In genomic region chr9:70080976-70081375, GRCm38 (mm10) we compare ENCODE assay signal across 11 mouse cellular contexts. TPM values are rescaled to one million over a fixed set of nuclear protein-coding genes. Genes with fewer than 3 reads are reported as not detected.
DNase-seq lines count a peak whose midpoint lies in the region; ATAC-seq and TF ChIP-seq lines count a peak whose summit lies in the region.
"Had no signal": no experiment of that assay in that cellular context is flagged by ENCODE, and none has a peak within 500 bp of the region (broad histone marks: within the 10 kb centered on the region; RNA-seq: fewer than 3 reads in every experiment).

No protein-coding gene starts in this region.

- no peak overlapping the region for H3K9ac ChIP-seq in heart, postnatal 0 days (replicated peaks; ENCODE audit: low read depth, low read length)
- H3K9ac ChIP-seq in midbrain, postnatal 0 days (replicated peaks; ENCODE audit: low read length, poor library complexity, severe bottlenecking): no peak overlapping the region
- no peak overlapping the region for H3K9ac ChIP-seq in midbrain, embryonic 16.5 days (ENCODE audit: low read depth, low read length)

- H3K4me2 ChIP-seq in heart, postnatal 0 days (ENCODE audit: low read depth, low read length): no peak overlapping the region
- no peak overlapping the region for H3K4me2 ChIP-seq in midbrain, postnatal 0 days (ENCODE audit: low read depth, low read length, poor library complexity, severe bottlenecking)
- H3K4me2 ChIP-seq in midbrain, embryonic 16.5 days (ENCODE audit: low read length): no peak overlapping the region
- H3K4me2 ChIP-seq: midbrain, embryonic 11.5 days had no signal

- no peak overlapping the region; the same call in 1 of the 2 replicates for H3K27ac ChIP-seq in heart, postnatal 0 days (ENCODE audit: low read depth)
- no peak overlapping the region for H3K27ac ChIP-seq in midbrain, postnatal 0 days (ENCODE audit: low read depth, low read length)
- H3K27ac ChIP-seq in midbrain, embryonic 16.5 days (ENCODE audit: low read length): no peak overlapping the region
- H3K27ac ChIP-seq in heart, embryonic 10.5 days: no peak overlapping the region

- no peak overlapping the region for H3K4me3 ChIP-seq in heart, postnatal 0 days (ENCODE audit: low read depth, low read length)
- no peak overlapping the region for H3K4me3 ChIP-seq in midbrain, postnatal 0 days (ENCODE audit: low read depth, low read length)
- no peak overlapping the region for H3K4me3 ChIP-seq in midbrain, embryonic 16.5 days (ENCODE audit: low read depth, low read length)
- H3K4me3 ChIP-seq in heart, embryonic 10.5 days: no peak overlapping the region

- H3K27me3 ChIP-seq in heart, postnatal 0 days (ENCODE audit: control insufficient read depth, insufficient read depth, low read length): no peaks in the 10 kb centered on the region
- H3K27me3 ChIP-seq in midbrain, postnatal 0 days (ENCODE audit: insufficient read depth, low read length): no peaks in the 10 kb centered on the region
- H3K27me3 ChIP-seq in midbrain, embryonic 16.5 days (ENCODE audit: control insufficient read depth, insufficient read depth, low read depth, low read length): no peaks in the 10 kb centered on the region
- H3K27me3 ChIP-seq in heart, embryonic 10.5 days (ENCODE audit: insufficient read depth, poor library complexity, severe bottlenecking): 0 out of 2 replicates have a peak, but pooled peaks cover 4% of the 10 kb centered on the region

- WGBS in heart, postnatal 0 days: 49% methylated on average over 2 of the region's 2 CpGs
- 62% methylated on average over 2 of the region's 2 CpGs for WGBS in midbrain, postnatal 0 days
- 71% methylated on average over 2 of the region's 2 CpGs for WGBS in midbrain, embryonic 16.5 days
- WGBS in heart, embryonic 10.5 days: 84% methylated on average over 2 of the region's 2 CpGs

- intact Hi-C loops in heart, postnatal 25 days (cut with DNase I): loop anchor here (2.0 to 5.0 kb wide), 2 partner anchors 62 to 134 kb away; no protein-coding TSS in a partner anchor

- peak; percentile 39 for DNase-seq in heart, postnatal 0 days (ENCODE audit: low spot score)
- DNase-seq in heart, postnatal 25 days (ENCODE audit: low spot score): no peak
- DNase-seq in midbrain, postnatal 0 days (ENCODE audit: low spot score): peak; percentile 60
- DNase-seq in adipocyte (ENCODE audit: low spot score): peak; percentile 68
- DNase-seq in retina, postnatal 1 day: peak; percentile 30
- DNase-seq in heart, embryonic 10.5 days (ENCODE audit: low spot score): no peak
- no peak for DNase-seq in cerebellum, adult 9-11 months
- DNase-seq: heart, adult 11 months had no signal

- H3K4me1 ChIP-seq in heart, postnatal 0 days (ENCODE audit: control insufficient read depth, insufficient read depth): no peaks in the 10 kb centered on the region
- H3K4me1 ChIP-seq in midbrain, postnatal 0 days (ENCODE audit: insufficient read depth, low read length): no peaks in the 10 kb centered on the region
- no peaks in the 10 kb centered on the region for H3K4me1 ChIP-seq in midbrain, embryonic 16.5 days (ENCODE audit: control insufficient read depth, insufficient read depth, low read length)
- H3K4me1 ChIP-seq in heart, embryonic 10.5 days: peaks cover 4% of the 10 kb centered on the region; the same call in 1 of the 2 replicates

- H3K9me3 ChIP-seq in heart, postnatal 0 days (replicated peaks; ENCODE audit: control insufficient read depth, low read length): no peaks in the 10 kb centered on the region
- no peaks in the 10 kb centered on the region for H3K9me3 ChIP-seq in midbrain, postnatal 0 days (ENCODE audit: low read length)
- H3K9me3 ChIP-seq in midbrain, embryonic 16.5 days (replicated peaks; ENCODE audit: control insufficient read depth, low read length, poor library complexity, severe bottlenecking): no peaks in the 10 kb centered on the region
- no peaks in the 10 kb centered on the region for H3K9me3 ChIP-seq in heart, embryonic 10.5 days

- TF ChIP-seq EP300 in heart, postnatal 0 days (IDR thresholded peaks at IDR 0.05; ENCODE audit: low read depth): no peak

- ATAC-seq in heart, postnatal 0 days (ENCODE audit: insufficient read depth, low read depth): no peak
- ATAC-seq in midbrain, postnatal 0 days (ENCODE audit: low FRiP score): no peak
- ATAC-seq in midbrain, embryonic 16.5 days: no peak

- H3K36me3 ChIP-seq in heart, postnatal 0 days (replicated peaks; ENCODE audit: control insufficient read depth, insufficient read depth, low read length): no peaks in the 10 kb centered on the region
- H3K36me3 ChIP-seq in midbrain, postnatal 0 days (ENCODE audit: insufficient read depth, low read length): no peaks in the 10 kb centered on the region
- H3K36me3 ChIP-seq in midbrain, embryonic 16.5 days (ENCODE audit: control insufficient read depth, insufficient read depth, low read length): no peaks in the 10 kb centered on the region
- H3K36me3 ChIP-seq in heart, embryonic 10.5 days: no peaks in the 10 kb centered on the region

- peak; percentile 46 for TF ChIP-seq CTCF in heart, postnatal 0 days (IDR thresholded peaks at IDR 0.05; ENCODE audit: low read depth)
- peak; percentile 68 for TF ChIP-seq CTCF in midbrain, postnatal 0 days (IDR thresholded peaks at IDR 0.05)

RNA-seq across cellular contexts. Expression of gene Gcnt3, which starts 43.1 kb away (rescaled TPM):
- not detected in 2 replicates for total RNA-seq in heart, postnatal 0 days (2014; rRNA removed; ENCODE audit: low replicate concordance)
- 0.04 TPM in 1 of 2 replicates, not detected in the other for polyA plus RNA-seq in heart, postnatal 0 days (2015; fragmentation: Nextera tagmentation; extraction: Ambion mirVana)
- under 1 TPM in 1 of 2 experiments, not detected in 1; 0.08 TPM for total RNA-seq in heart, postnatal 25 days (2021)
- 0.22 TPM in 1 of 2 replicates, not detected in the other for total RNA-seq in midbrain, postnatal 0 days (2014; rRNA removed)
- 0.04 TPM in 1 of 2 replicates, not detected in the other for polyA plus RNA-seq in midbrain, postnatal 0 days (2015; fragmentation: Nextera tagmentation; extraction: Ambion mirVana)
- not detected in 2 replicates for polyA plus RNA-seq in midbrain, embryonic 16.5 days (2015; fragmentation: Nextera tagmentation; extraction: Ambion mirVana)
- not detected in 2 replicates for polyA plus RNA-seq in heart, embryonic 10.5 days (2016; fragmentation: Nextera tagmentation; extraction: Ambion mirVana)
- total RNA-seq: left cerebral cortex, postnatal 36 days had no signal
- polyA plus RNA-seq: midbrain, embryonic 11.5 days had no signal

Comparison
In these comparisons a context has a peak if more than half of its experiments do, and no peak if none do; other contexts are left out.
1. DNase-seq: peak in heart, postnatal 0 days (single experiment), midbrain, postnatal 0 days (single experiment), adipocyte (single experiment) and retina, postnatal 1 day (single experiment); none in heart, postnatal 25 days (single experiment), heart, embryonic 10.5 days (single experiment) and cerebellum, adult 9-11 months (single experiment).